Mouse (Mus musculus) yolk sac, embryonic 10.5 days (tissue): ENCODE results near the gene E330009J07Rik.

Experiments used
- DNase-seq: peaks from one replicate; pipeline ENCODE4 v3.0.0-alpha.2; 2017; ENCODE audit warnings: low spot score

The E330009J07Rik gene

DNA sequence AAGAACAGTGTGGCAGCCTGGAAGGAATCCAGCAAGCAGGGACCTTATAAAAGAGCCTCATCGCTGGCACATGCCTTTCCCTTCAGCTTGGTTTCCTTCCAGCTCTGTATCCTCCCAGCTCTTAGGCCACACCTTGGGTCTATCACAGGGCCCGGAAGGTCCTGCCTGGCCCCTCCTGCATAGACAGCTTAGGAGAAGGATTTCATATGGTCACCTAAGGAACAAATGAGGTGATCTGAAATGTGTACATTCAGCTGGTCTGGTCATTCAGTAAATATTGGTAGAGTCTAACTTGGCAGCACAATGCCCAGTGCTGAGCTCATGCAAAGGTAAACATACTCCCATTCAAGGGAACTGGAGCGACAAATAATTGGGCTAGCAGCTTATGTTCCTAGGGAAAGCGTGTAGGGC lies 6.4 kb downstream of the E330009J07Rik start:
- no peak for DNase-seq

DNA sequence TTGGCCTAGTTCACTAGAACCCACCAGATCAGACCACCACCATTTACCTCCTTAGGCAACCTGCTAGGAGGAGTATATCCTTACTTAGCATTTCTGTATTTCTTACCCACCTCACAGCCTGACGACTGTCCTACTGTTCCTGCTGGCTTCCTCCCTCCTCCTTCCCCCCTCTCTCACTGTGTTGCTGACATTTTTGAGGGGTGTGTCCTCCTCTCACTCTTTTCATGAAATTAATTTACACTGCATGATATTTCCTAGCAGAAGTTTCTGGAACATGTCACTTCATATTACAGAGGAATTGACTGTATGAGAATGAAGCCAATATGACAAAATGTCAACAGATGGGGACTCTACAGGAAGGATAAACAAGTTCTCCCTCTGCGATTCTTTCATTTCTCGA lies 7.2 kb downstream of the E330009J07Rik start:
- no peak for DNase-seq

DNA sequence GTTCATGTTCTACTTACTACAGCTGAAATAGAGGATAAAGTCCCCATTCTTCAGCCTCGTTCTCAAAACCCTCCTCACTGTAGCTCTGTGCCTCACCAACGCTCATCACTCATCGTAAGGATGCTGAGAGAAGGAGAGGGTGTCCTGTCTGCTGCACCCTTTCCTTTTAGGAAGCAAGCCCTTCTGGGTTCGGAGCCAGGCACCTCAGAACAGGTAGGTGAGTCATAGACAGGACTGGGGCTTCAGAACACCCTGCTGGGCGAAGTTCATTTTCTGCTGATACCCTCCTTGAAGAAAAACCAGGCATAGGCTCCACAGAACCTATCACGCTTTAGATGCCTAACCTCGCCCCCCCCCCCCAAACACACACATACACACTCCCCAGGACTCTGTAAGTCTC lies 8.5 kb downstream of the E330009J07Rik start:
- DNase-seq, result no peak

DNA sequence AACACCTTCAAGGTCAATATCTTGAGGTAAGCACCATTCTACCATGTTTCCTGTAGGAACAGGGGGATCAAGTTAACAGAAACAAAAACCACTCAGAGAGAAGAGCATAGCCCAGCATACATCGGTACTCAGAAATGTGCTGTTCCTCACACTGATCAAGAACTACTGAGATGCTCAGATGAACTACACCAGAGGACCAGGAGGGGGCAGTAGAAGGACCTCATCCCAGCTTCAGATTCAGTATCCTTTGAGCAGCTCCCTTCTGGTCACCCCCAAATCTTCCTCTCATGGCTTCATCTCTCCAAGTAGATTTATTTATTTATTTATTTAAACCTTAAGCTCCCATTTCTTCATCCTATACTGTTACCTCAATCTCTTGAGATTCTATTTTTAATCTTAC lies 12.2 kb downstream of the E330009J07Rik start:
- DNase-seq, result no peak

DNA sequence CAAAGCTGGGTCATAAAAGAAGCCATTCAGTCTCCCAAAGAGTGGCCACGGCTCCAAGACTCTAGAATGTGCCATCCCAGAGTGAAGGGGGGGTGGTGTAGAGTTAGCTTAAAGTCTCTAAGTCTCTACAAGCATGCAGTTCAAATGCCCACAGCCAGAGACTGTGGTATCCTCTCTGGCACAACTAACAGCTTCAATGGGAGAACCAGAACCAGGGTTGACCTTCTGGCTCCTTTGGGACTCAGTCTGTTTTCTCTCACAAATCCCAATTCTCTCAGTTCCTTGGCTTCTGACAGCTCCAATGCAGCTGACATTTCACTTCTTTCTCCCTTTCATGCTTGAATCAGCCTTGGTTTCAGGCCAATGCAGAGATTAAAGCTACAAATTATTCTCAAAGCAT lies 12.9 kb downstream of the E330009J07Rik start:
- no peak for DNase-seq

- DNase-seq, result no peak
These were observed 14.8 kb downstream of the E330009J07Rik start for GRCm38 (mm10) chr6:40421099-40421498.

DNA sequence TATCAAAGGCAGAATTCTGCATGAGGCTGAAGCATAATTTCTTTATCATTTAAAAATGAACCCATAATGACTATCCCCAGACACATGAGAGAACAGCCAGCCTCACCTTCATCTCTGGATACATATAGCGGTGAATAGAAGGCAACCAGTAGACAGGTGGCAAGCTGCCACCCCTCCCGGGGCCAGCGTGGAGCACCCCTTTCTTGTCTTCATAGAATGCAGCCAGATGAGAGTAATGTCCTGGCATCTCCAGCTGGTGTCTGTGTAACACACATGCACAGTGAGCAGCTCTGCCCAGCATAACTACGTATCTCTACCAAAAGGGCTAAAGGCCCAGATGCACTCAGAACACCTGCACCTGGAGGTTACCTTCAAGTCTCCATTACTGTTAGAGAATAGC lies 17.5 kb downstream of the E330009J07Rik start:
- DNase-seq, result no peak

- no peak for DNase-seq
These were observed 20.1 kb downstream of the E330009J07Rik start for GRCm38 (mm10) chr6:40415799-40416198.

DNA sequence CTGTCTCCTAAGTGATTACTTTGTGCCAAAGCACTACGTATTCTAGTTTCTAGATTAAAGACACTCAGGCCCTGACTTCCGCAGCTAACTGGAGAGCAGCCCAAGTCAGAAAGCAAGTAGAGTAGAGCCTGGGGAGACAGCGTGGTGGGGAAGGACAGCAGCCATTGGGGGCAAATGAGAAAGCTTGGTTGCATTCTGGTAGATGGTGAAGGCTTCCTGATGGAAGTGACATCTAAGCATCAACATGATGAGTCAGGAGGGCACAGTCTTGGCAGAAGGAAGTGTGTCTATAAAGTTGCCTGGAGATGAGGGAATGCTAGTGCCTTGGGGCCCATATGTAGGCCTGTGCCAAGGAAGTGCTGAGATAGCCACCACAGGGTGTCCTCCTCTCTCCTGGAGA lies 22.4 kb downstream of the E330009J07Rik start:
- DNase-seq, result no peak

DNA sequence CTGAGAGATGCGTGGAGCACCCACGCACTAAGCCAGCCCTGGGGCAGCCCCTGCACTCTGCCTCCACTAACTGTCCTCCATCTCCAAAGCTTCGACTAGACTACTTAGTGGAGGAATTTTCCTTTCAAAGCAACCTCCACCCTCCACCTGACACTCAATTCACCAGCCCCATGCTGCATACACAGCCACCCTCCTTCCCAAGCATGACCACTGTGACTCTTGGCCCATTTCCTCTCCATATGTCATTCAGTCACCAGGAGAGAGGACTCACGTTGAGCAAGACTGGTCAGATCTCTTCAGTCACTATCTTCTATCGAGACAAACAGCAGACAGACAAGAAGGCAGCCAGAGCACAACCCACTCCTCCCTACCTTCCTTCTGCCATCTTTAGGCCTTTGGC lies 22.9 kb downstream of the E330009J07Rik start:
- no peak for DNase-seq

GRCm38 (mm10) chr6:40411085-40411484 lies 24.9 kb downstream of the E330009J07Rik start:
- DNase-seq, result no peak

DNA sequence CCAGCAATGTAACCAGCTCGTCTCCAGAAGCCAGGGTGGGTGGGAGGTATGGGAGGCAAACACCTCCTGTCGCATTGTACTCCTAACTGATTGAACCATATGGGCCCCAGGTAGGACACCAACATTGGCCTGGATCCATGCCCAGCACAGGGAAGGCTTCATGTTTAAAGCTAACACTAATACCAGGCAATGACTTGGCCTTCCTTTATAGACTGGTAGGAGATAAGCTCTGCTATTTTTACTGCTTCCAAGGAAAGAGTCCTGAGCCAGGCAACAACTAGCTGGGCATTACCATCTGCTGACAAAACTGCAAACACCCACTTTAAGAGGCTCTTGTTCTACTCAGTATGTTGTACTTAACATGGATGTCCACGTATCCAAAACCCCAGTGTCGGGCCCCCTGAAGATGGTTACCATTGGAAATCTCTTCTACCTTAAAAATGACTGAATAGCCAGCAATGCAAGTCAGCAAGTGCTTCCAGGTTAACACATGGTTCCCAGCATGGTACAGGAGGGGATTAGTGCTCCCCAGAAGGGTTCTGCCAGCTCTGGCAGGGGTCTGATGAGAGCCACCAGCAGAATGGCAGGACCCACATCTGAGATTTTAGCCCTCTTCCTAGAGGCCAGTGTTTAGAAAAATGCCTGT lies 32.2 kb downstream of the E330009J07Rik start:
- no peak for DNase-seq

- no peak for DNase-seq
These were observed 33.9 kb downstream of the E330009J07Rik start for GRCm38 (mm10) chr6:40402031-40402430.

- DNase-seq, result peak; percentile 37
These were observed 42.7 kb downstream of the E330009J07Rik start for GRCm38 (mm10) chr6:40393213-40393612.

- DNase-seq, result no peak
These were observed 45.0 kb downstream of the E330009J07Rik start for GRCm38 (mm10) chr6:40390975-40391374.

GRCm38 (mm10) chr6:40388660-40389059 lies 47.3 kb downstream of the E330009J07Rik start:
- DNase-seq, result no peak

- no peak for DNase-seq
These were observed 50.3 kb downstream of the E330009J07Rik start for GRCm38 (mm10) chr6:40385682-40386081.

DNA sequence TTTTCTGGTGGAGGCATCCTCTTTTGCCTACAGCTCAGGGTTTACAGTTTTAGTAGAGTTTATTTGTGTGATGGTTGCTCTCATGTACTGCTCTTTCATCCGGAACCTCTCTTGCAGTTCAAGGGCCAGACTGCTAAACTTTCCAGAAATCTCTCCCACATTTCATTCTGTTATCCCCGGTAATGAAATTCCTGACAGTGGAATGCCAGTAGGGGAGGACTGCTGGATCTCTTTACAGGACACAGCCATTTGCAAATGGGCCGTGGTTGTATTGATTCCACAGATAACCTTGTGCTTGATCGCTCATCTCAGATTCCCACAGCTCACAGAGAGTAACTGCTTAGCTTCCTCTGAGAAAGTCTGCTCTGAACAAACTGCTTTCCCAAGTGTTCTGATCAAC lies 54.0 kb downstream of the E330009J07Rik start:
- no peak for DNase-seq

DNA sequence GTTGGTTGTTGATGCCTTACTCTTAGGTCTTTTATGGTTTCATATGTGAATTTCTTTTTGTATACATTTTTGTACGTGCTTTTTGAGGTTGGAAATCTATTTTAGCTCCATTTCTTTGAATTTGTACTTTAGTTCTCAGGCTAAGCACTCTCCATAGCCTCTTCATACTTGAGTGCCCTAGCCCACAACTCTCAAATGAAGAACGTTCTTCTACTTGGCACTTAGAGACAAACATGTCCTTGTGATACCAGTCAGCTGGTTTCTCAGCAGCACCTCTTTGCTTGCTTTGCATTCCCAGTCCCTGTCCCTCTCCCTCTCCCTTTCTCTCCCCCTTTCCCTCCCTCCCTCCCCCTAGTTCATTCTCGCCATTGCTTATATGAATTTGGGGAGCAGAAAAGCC lies 55.8 kb downstream of the E330009J07Rik start:
- no peak for DNase-seq

DNA sequence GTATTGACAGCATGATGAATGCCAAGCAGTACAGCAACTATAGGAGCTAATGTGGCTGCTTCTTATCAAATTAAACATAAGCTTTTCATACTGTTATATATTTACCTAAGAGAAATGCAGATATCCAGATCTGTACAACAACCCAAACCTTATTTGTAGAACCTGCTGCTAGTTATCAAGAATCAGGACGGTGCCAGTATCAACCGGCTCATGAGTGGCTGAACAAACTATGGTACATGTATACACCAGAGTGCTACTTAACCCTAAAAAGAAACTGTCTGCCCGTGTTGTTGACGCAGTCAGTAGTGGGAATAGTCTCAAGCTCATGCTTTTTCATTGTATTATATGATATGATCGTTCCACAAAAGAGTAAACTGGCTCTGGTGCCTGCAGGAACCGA lies 64.9 kb downstream of the E330009J07Rik start:
- DNase-seq, result no peak

DNA sequence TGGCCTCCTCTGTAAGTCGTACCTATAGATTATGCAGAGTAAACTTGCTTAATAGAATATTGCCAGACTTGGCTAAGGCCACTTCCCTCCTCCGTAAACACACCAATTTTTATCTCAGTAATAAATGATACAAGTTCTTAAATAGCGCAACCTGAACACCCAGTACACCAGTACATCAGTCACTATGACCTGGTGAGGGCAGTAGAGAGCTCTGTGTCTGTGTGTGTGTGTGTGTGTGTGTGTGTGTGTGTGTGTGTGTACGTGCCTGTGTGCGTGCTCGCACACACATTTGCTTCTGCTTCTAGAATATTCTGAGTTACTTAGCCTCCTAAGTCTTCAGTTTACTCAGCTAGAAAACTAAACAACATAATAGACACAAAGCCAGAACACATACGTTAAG lies 82.6 kb downstream of the E330009J07Rik start:
- DNase-seq, result no peak
